Mouse (Mus musculus) liver, embryonic 14 days (tissue): Measurements from ENCODE around the gene Rps6kb1. TPM values are rescaled to one million over a fixed set of nuclear protein-coding genes. Genes with fewer than 3 reads are reported as not detected.

Source experiments
- polyA plus RNA-seq: library from polyadenylated mRNA; depleted of rRNA; stranded (reverse); fragments of >200 nt; gene quantifications from 2 replicates; pipeline ENCODE4 v1.2.3, GENCODE M21; 2012; rRNA removed

Rps6kb1 gene
- polyA plus RNA-seq = 10.1 and 10.6 TPM in 2 replicates

GRCm38 (mm10) chr11:86544639-86545299 is at the start of gene Rps6kb1, which contains the start of gene Tubd1:
TSS of gene Rps6kb1 (minus strand) at chr11:86544805.
TSS of gene Tubd1 (plus strand) at chr11:86544991.

GRCm38 (mm10) chr11:86484101-86484868 is 60.3 kb downstream of the Rps6kb1 start, which contains the start of gene Rnft1:
TSS of gene Rnft1 (plus strand) at chr11:86484657.

Other genes starting within 250 kb of the Rps6kb1 start
- gene Med13, start 187.2 kb downstream of the Rps6kb1 start, polyA plus RNA-seq = 5.6 and 7.2 TPM in 2 replicates
- gene Rnft1, start 60.1 kb downstream of the Rps6kb1 start, polyA plus RNA-seq = 3.3 and 3.9 TPM in 2 replicates
- gene Tubd1, start 186 bp upstream of the Rps6kb1 start, polyA plus RNA-seq = 5.6 and 6.2 TPM in 2 replicates
- gene Vmp1, start 139.0 kb upstream of the Rps6kb1 start, polyA plus RNA-seq = 34.7 and 39.8 TPM in 2 replicates
- gene Ptrh2, start 139.2 kb upstream of the Rps6kb1 start, polyA plus RNA-seq = 11.0 and 11.7 TPM in 2 replicates
- gene Cltc, start 212.8 kb upstream of the Rps6kb1 start, polyA plus RNA-seq = 65.2 and 80.9 TPM in 2 replicates